Mouse (Mus musculus): ENCODE results near the gene Prox1. TPM values are rescaled to one million over a fixed set of nuclear protein-coding genes. Genes with fewer than 3 reads are reported as not detected.

The Prox1 gene
- polyA plus RNA-seq, 1 experiment from 2014 or later, result 13.4 TPM

DNA sequence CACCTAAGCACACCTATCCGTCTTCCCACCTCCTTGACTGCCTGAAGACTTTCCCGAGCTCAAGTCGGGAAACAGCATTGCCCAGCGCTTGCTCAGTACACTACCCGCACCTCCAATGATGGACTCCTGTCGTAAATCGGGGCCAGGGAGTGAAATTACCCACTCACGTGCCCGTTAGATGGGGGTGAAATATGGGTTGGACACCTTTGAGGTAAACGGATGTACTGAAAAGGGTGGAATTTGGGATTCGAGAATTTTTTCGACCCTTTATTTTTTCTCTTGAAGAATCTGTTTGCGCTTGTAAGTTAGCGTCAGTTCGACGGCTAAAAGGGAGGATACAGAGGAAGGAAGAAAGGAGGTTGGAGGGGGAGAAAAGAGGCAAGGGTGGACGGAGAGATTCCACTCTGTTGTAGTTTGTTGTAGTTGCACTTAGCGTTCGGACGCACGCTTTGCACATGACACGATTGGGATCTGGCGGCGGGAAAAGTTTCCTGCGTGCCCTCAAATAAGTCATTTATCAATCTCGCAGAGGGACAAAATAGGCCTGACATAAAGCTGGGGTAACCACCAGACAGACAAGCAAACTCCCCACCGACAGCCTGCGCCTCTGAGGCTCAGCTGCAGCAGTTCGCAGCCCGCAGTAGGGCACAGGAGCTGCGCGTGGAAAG, 1.9 kb upstream of the Prox1 start:
- H3K4me3 ChIP-seq (replicated peaks), result peak overlapping the region; percentile 27
- no peak overlapping the region for H3K27ac ChIP-seq
- H3K4me2 ChIP-seq, result peak overlapping the region; percentile 90
- H3K4me1 ChIP-seq, result peaks cover 65% of the 10 kb centered on the region
- peaks cover 66% of the 10 kb centered on the region for H3K27me3 ChIP-seq
- no peaks in the 10 kb centered on the region for H3K36me3 ChIP-seq (replicated peaks)
- no peaks in the 10 kb centered on the region for H3K9me3 ChIP-seq
- 0 out of 2 replicates have a peak overlapping the region, but pooled peaks have one; percentile 25 for H3K9ac ChIP-seq
- no peak for ATAC-seq (ENCODE audit: low FRiP score)
- under 1% methylated on average over 32 of the region's 32 CpGs for WGBS

DNA sequence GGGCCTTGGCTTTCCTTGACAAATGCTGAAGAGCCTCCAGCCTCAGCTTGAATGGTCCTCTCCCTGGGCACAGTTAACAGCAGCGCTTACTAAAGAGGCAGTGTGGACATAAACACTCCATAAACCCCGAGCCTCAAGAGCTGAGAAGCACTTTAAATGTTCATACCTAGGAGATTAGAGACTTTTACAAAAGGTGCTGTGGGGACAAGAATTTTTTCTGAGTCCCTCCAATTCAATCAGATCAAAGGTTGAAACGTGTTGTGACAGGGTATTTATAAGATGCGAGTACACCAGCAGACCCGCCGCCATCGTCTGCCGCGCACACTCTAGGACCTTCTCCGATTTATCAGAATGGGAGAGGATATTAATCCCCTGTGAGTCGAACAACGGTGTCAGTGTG, 1.2 kb upstream of the Prox1 start:
- Histone ChIP-seq H3K4me2 (peak overlapping the region; percentile 90), H3K27ac (no peak overlapping the region), H3K36me3 (replicated peaks) (no peaks in the 10 kb centered on the region), H3K9me3 (no peaks in the 10 kb centered on the region), H3K4me1 (peaks cover 66% of the 10 kb centered on the region), H3K27me3 (peaks cover 60% of the 10 kb centered on the region), H3K4me3 (replicated peaks) (0 out of 2 replicates have a peak overlapping the region, but pooled peaks have one; percentile 13), H3K9ac (no peak overlapping the region)
- under 1% methylated on average over 12 of the region's 12 CpGs for WGBS
- no peak for ATAC-seq (ENCODE audit: low FRiP score)

- no peak for ATAC-seq (ENCODE audit: low FRiP score)
- no peak overlapping the region for H3K9ac ChIP-seq
- whole genome bisulfite sequencing, result 2% methylated on average over 10 of the region's 10 CpGs
- peaks cover 66% of the 10 kb centered on the region for H3K4me1 ChIP-seq
- no peaks in the 10 kb centered on the region for H3K36me3 ChIP-seq (replicated peaks)
- peak overlapping the region; percentile 67 for H3K4me3 ChIP-seq (replicated peaks)
- H3K4me2 ChIP-seq, result peak overlapping the region; percentile 90
- no peaks in the 10 kb centered on the region for H3K9me3 ChIP-seq
- H3K27me3 ChIP-seq, result peaks cover 58% of the 10 kb centered on the region
- H3K27ac ChIP-seq, result no peak overlapping the region
Observed at GRCm38 (mm10) chr1:190171341-190171740, 827 bp upstream of the Prox1 start.

- H3K4me2 ChIP-seq, result peak overlapping the region; percentile 90
- peak; percentile 59 for ATAC-seq (ENCODE audit: low FRiP score)
- H3K9me3 ChIP-seq, result no peaks in the 10 kb centered on the region
- peaks cover 67% of the 10 kb centered on the region for H3K4me1 ChIP-seq
- peak overlapping the region; percentile 67 for H3K4me3 ChIP-seq (replicated peaks)
- H3K9ac ChIP-seq, result peak overlapping the region; percentile 74
- under 1% methylated on average over 20 of the region's 24 CpGs for WGBS
- peak overlapping the region; percentile 92 for H3K27ac ChIP-seq
- peaks cover 56% of the 10 kb centered on the region for H3K27me3 ChIP-seq
- H3K36me3 ChIP-seq (replicated peaks), result no peaks in the 10 kb centered on the region
Observed at GRCm38 (mm10) chr1:190170819-190171216, 304 bp upstream of the Prox1 start.

- Histone ChIP-seq H3K9ac (peak overlapping the region; percentile 74), H3K9me3 (no peaks in the 10 kb centered on the region), H3K27me3 (peaks cover 39% of the 10 kb centered on the region), H3K27ac (peak overlapping the region; percentile 69), H3K4me3 (replicated peaks) (peak overlapping the region; percentile 67), H3K36me3 (replicated peaks) (no peaks in the 10 kb centered on the region), H3K4me1 (peaks cover 58% of the 10 kb centered on the region), H3K4me2 (peak overlapping the region; percentile 90)
- 0 out of 2 replicates have a peak, but pooled peaks have one; percentile 15 for ATAC-seq (ENCODE audit: low FRiP score)
- WGBS, result under 1% methylated on average over 51 of the region's 51 CpGs
Observed at GRCm38 (mm10) chr1:190168761-190169671, 1.5 kb downstream of the Prox1 start.

DNA sequence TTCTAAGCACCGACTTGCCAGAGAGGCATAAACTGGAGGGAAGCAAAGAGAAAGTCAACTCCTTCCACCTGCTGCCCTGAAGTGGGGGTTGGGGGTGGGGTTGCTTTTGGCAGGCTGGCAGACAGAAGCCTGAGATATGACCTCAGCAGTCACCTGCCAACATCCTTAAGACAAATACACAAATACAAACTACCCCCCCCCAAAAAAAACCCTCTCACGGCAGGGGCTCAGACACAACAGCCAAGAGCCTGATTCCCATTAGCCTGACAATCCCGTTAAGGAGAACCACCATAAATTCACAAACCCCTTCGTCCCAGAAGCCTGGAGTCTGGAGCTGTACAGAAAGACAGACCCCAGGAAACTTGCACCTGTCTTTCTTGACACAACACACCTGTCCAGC, 2.4 kb downstream of the Prox1 start:
- H3K4me2 ChIP-seq, result peak overlapping the region; percentile 90
- no peaks in the 10 kb centered on the region for H3K36me3 ChIP-seq (replicated peaks)
- H3K9ac ChIP-seq, result peak overlapping the region; percentile 74; the same call in 1 of the 2 replicates
- H3K27me3 ChIP-seq, result peaks cover 30% of the 10 kb centered on the region
- ATAC-seq (ENCODE audit: low FRiP score), result no peak
- H3K27ac ChIP-seq, result no peak overlapping the region
- 7% methylated on average over 4 of the region's 4 CpGs for WGBS
- H3K9me3 ChIP-seq, result no peaks in the 10 kb centered on the region
- H3K4me1 ChIP-seq, result peaks cover 50% of the 10 kb centered on the region
- peak overlapping the region; percentile 67 for H3K4me3 ChIP-seq (replicated peaks)

DNA sequence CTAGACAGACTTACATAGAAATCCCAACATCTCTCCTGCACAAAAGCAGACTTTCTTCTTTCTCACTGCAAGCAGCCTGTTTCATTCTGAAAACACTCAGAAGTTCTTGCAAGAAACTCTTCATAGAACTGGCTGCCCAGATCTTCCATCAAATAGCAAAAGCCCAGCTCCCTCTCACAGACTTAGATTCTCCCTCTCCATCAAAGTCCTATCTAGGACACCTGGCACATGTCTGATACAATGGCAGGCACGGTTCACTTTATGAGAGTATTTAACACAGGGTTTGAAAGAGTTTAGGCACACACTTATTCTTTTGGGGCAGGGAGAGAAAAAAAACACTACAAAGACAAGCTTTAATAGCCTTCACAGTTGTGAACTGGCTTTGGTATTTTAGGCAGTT, 2.9 kb downstream of the Prox1 start:
- Histone ChIP-seq H3K36me3 (replicated peaks) (no peaks in the 10 kb centered on the region), H3K4me3 (replicated peaks) (peak overlapping the region; percentile 67), H3K27me3 (peaks cover 25% of the 10 kb centered on the region), H3K27ac (no peak overlapping the region), H3K4me1 (peaks cover 45% of the 10 kb centered on the region), H3K9me3 (no peaks in the 10 kb centered on the region), H3K9ac (peak overlapping the region; percentile 74; the same call in 1 of the 2 replicates), H3K4me2 (peak overlapping the region; percentile 90)
- no peak for ATAC-seq (ENCODE audit: low FRiP score)
- WGBS, result 4% methylated on average over 1 of the region's 1 CpGs

DNA sequence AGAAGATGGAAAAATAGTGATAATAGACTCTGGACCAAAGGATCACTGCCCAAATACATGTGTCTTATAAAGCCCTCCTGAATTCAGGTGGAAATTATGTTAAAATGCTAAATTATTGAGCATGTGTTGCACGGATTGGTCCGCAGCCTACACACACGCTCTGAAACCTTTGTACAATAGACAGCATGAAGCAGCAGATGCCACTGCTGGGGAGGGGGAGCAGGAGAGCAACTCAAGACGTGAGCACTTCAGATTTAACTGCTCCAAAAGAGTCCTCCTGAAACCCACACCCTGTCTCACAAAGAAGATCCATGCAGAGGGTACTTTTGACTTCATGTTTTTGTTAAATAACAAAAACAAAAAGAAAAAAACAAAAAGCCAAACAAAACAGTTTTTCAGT, 5.0 kb downstream of the Prox1 start:
- Histone ChIP-seq H3K4me2 (0 out of 2 replicates have a peak overlapping the region, but pooled peaks have one; percentile 15), H3K9me3 (no peaks in the 10 kb centered on the region), H3K27me3 (peaks cover 23% of the 10 kb centered on the region), H3K27ac (no peak overlapping the region), H3K4me1 (peaks cover 35% of the 10 kb centered on the region), H3K9ac (no peak overlapping the region), H3K36me3 (replicated peaks) (peaks cover 9% of the 10 kb centered on the region; the same call in 1 of the 2 replicates), H3K4me3 (replicated peaks) (no peak overlapping the region)
- no peak for ATAC-seq (ENCODE audit: low FRiP score)
- WGBS, result 13% methylated on average over 4 of the region's 4 CpGs

DNA sequence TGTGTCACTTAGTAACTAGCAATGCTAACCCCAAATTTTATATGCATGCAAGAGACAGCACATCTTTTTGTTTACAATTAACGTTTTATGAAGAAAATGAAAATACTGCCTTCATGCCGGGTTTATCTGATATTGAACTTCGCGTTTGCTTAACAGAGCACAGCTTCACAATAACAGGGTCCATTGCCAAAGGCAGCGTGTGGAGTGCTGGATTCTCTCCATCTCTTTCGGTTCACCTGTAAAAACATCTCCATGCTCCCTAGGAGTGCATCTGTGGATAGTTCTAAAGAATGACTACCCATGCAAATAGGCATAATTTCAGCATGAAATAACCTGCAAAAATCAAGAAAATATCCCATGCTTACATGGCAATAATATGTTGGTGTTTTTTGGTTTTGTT, 7.0 kb downstream of the Prox1 start:
- ATAC-seq (ENCODE audit: low FRiP score), result no peak
- H3K9ac ChIP-seq, result no peak overlapping the region
- WGBS, result 85% methylated on average over 6 of the region's 6 CpGs
- H3K9me3 ChIP-seq, result no peaks in the 10 kb centered on the region
- peaks cover 12% of the 10 kb centered on the region; the same call in 1 of the 2 replicates for H3K36me3 ChIP-seq (replicated peaks)
- peaks cover 32% of the 10 kb centered on the region for H3K27me3 ChIP-seq
- H3K4me2 ChIP-seq, result no peak overlapping the region
- H3K4me3 ChIP-seq (replicated peaks), result no peak overlapping the region
- no peak overlapping the region for H3K27ac ChIP-seq
- peaks cover 40% of the 10 kb centered on the region for H3K4me1 ChIP-seq

DNA sequence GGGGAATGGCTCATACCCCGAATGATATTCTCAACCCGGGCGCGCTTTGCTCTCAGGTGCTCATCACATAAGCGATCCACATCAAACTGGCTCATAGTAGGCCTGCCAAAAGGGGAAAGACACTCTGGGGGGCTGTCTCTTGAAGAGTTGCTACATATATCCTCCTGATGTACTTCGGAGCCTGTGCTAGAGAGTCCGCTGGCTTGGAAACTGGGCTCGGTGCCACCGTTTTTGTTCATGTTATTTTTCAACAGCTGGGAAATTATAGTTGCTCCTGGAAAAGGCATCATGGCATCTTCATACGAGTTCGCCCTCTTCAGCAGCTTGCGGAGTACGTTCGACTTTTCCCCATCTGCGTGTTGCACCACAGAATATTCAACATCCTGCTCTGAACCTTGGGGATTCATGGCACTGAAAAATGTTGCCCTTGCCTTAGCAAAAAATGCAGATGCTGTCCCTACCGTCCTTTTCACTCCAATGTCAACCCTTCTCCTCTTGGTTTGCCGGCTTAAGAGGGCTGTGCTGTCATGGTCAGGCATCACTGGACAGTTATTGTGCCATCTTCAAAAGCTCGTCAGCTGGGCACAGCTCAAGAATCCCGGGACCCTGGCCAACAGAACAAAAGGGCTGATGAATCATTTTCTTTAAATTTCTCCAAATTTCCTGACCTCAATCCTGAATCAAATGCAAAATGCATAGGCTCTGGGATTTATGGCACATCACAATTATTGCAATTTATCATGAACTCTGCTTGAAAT, 8.6 kb downstream of the Prox1 start:
- Histone ChIP-seq H3K4me1 (peaks cover 29% of the 10 kb centered on the region), H3K27ac (no peak overlapping the region)

DNA sequence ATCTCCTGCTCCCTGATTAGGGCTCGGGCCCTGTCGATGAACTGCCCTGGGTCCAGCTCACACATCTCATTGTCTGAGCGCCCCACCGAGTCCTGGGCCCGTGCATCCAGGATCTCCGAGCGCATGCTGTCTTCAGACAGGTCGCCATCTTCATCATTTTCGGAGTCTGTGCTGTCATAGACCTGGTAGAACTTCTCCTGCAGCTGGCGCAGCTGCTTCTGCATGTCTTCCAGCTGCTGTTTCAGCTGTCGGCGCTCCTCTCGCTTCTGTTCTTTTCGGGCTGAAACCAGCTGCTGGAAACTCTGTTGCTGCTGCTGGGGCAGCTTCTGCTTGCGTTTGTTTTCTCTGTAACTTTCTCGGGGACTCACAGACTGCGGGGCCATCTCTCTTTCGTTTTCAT, 9.2 kb downstream of the Prox1 start:
- 86% methylated on average over 18 of the region's 18 CpGs for WGBS
- no peaks in the 10 kb centered on the region for H3K9me3 ChIP-seq
- H3K4me3 ChIP-seq (replicated peaks), result no peak overlapping the region
- H3K27ac ChIP-seq, result no peak overlapping the region
- peaks cover 30% of the 10 kb centered on the region for H3K27me3 ChIP-seq
- no peak overlapping the region for H3K9ac ChIP-seq
- ATAC-seq (ENCODE audit: low FRiP score), result no peak
- no peak overlapping the region for H3K4me2 ChIP-seq
- peaks cover 12% of the 10 kb centered on the region; the same call in 1 of the 2 replicates for H3K36me3 ChIP-seq (replicated peaks)
- peaks cover 29% of the 10 kb centered on the region for H3K4me1 ChIP-seq

More for the DNA sequence above, 8.6 kb downstream of the Prox1 start:
- Histone ChIP-seq H3K4me3 (replicated peaks) (no peak overlapping the region), H3K9ac (no peak overlapping the region), H3K9me3 (no peaks in the 10 kb centered on the region), H3K36me3 (replicated peaks) (peaks cover 12% of the 10 kb centered on the region; the same call in 1 of the 2 replicates), H3K4me2 (no peak overlapping the region), H3K27me3 (peaks cover 30% of the 10 kb centered on the region)
- ATAC-seq (ENCODE audit: low FRiP score), result no peak
- 79% methylated on average over 19 of the region's 19 CpGs for WGBS

All from forebrain, embryonic 12.5 days (tissue).